Mouse (Mus musculus): ENCODE measurements around the gene Vmn1r158. TPM values are rescaled to one million over a fixed set of nuclear protein-coding genes. Genes with fewer than 3 reads are reported as not detected.
"Not testable (repeated sequence)": the region's sequence is repeated elsewhere in the genome, so short reads cannot be mapped to it uniquely, and the experiment has no call there.

Gene Vmn1r158
- polyA plus RNA-seq (2017; shearing (Covaris generic)) = not detected

DNA sequence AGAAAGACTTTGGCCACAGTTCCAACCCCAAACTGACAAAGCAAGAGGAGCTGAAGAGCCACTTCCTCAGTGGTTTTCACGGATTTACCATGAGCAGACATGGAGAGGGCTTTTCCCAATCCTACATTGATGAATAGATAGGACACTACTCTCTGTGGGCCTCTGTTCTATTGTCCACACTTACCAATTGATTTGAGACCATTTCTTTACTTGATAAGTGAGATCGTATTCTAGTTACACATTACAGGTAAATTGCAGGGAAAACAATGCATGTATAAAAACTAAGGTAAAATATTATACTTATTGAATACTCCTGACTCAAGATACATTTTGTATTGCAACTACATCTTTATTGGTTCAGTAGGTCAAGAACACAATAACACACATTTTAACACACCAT is at the start of gene Vmn1r158:
TSS of gene Vmn1r158 (minus strand) at position 101 of the 400 bp plus-strand sequence.
- not testable (repeated sequence) for ATAC-seq

DNA sequence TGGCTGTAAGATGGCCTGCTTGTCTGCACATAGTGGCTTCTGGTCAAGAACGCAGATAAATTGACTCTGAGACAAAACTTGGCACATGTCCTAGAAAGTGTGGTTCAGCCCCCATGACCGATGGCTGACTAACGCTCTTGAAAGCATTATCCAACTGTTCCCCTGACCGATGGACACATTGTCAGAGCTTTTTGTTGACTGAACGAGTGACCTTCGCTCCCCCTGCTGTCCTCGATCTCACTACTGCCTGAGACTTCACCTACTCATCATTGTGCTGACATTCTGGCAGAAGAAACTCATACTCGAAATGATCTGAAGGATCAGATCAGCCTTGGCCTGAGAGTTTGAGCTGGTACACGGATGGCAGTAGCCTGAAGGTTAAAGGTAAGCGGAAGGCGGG is 14.6 kb downstream of the Vmn1r158 start:
- not testable (repeated sequence) for ATAC-seq

DNA sequence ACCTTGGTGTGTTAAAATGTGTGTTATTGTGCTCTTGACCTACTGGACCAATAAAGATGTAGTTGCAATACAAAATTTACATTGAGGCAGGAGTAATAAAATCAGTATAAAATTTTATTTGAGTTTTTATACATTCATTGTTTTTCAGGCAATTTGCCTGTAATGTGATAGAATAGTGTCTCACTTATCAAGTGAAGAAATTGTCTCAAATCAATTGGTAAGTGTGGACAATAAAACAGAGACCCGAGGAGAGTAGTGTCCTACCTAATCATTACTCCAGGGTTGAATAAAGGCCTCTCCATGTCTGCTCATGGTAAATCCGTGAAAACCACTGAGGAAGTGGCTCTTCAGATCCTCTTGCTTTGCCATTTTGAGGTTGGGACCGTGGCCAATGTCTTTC is 29.2 kb downstream of the Vmn1r158 start, which contains the start of gene Vmn1r157:
TSS of gene Vmn1r157 (plus strand) at position 301 of the 400 bp plus-strand sequence.
- not testable (repeated sequence) for ATAC-seq

Other genes starting within 250 kb of the Vmn1r158 start
- gene Gm4201, start 225.4 kb downstream of the Vmn1r158 start, polyA plus RNA-seq (2017; shearing (Covaris generic)) = not detected
- under 1 TPM in 1 of 2 experiments, not detected in 1; 0.28 TPM for gene Gm4565, start 202.7 kb downstream of the Vmn1r158 start, polyA plus RNA-seq (2017; shearing (Covaris generic))
- not detected for gene Vmn1r155, start 132.8 kb downstream of the Vmn1r158 start, polyA plus RNA-seq (2017; shearing (Covaris generic))
- gene Gm8693, start 98.5 kb downstream of the Vmn1r158 start, polyA plus RNA-seq (2017; shearing (Covaris generic)) = not detected
- not detected for gene Gm4567, start 71.1 kb downstream of the Vmn1r158 start, polyA plus RNA-seq (2017; shearing (Covaris generic))
- gene Vmn1r157, start 29.1 kb downstream of the Vmn1r158 start, polyA plus RNA-seq (2017; shearing (Covaris generic)) = under 1 TPM in 1 of 2 experiments, not detected in 1; 0.46 TPM
- not detected for gene Vmn1r159, start 52.8 kb upstream of the Vmn1r158 start, polyA plus RNA-seq (2017; shearing (Covaris generic))
- under 1 TPM in 1 of 2 experiments, not detected in 1; 0.58 TPM for gene Vmn1r160, start 80.4 kb upstream of the Vmn1r158 start, polyA plus RNA-seq (2017; shearing (Covaris generic))
- not detected for gene Gm4214, start 193.9 kb upstream of the Vmn1r158 start, polyA plus RNA-seq (2017; shearing (Covaris generic))
- not detected for gene Gm4216, start 229.1 kb upstream of the Vmn1r158 start, polyA plus RNA-seq (2017; shearing (Covaris generic))